Mouse (Mus musculus) liver, postnatal 0 days (tissue): Measurements from ENCODE around the gene Rfc2.

Experiments used
- CTCF ChIP-seq: sonication (generic); IDR thresholded peaks from 2 replicates; pipeline ENCODE4 v1.5.1; 2016; ENCODE audit warnings: antibody characterized with exemption, low read depth
- EP300 ChIP-seq: IDR thresholded peaks from 2 replicates; pipeline ENCODE4 v1.6.1; 2016; ENCODE audit warnings: antibody characterized with exemption, low read depth, mild to moderate bottlenecking

DNA sequence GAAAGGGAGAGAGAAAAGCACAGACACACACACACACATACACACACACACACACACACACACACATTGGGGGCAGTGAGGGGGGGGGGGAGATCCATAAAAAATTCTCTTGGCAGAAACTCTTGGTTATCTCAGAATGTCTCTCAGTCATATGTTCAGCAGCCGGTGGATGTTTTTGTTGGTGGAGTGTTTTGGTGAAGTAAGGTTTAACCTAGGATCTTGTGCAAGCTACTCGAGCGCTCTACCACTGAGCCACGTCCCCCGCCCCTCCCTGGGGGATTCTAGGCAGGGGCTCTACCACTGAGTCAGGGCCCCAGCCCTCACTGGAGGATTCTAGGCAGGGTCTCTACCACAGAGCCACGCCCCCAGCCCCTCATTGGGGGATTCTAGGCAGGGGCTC lies 45.1 kb upstream of the Rfc2 start:
- TF ChIP-seq EP300: no peak
- TF ChIP-seq CTCF: no peak
